Mouse (Mus musculus): Measurements from ENCODE around the gene Hnrnpr.

The Hnrnpr gene

DNA sequence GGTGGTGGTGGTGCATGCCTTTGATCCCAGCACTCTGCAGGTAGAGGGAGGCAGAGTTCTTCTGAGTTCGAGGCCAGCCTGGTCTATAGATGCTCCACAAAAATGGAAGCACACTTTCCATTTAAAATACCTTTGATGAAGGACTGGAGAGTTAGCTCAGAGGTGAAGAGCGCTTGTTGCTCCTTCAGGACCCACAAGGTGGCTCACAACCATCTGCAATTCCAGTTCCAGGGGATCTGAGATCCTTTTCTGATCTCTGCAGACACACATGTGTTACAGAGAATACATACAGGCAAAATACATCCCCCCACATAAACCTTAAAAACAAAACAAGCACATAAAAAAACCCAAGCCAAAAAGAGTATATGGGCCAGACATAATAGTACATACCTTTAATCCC, 2.4 kb upstream of the Hnrnpr start:
- no peak for DNase-seq (ENCODE audit: low read depth, low spot score)

DNA sequence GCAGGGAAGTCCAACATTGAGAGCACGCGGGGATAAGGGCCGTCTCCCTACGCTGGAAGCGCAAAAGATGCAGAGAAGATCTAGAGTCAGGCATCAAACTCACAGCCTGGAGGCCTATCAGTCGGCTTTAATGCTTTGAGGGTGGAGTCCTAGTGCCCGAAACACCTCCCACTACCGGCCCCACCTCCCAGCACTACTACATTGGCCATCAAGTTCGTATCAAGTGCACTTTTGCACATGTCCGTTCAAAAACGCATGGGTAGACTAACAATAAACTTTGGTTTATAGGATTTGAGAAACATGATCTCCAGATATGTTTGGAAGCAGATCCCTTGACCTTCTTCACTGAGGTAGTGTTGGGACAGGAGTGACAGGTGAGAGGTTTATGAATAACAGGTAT, 962 bp upstream of the Hnrnpr start:
- DNase-seq (ENCODE audit: low read depth, low spot score) = peak; percentile 86

GRCm38 (mm10) chr4:136311042-136311999, 579 bp downstream of the Hnrnpr start:
- DNase-seq (ENCODE audit: low read depth, low spot score) = peak; percentile 63

DNA sequence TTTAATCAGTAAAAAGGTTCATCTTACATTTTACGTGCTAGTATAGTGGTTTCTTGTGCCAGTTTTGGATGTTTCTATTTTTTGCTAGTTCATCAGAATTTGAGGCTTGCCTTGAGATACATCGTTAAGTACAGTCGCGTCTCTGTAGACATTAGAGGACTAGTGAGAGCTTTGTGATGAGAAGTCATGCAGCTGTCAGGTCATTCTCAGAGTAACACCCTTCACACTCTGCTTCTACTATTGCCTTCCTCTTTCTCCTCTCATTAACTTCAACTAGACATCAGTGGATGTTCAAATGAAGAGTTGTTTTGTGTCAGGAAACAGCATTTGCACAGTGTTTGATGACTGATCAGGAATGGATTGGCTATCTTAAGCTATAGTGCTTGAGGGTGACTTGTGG, 1.9 kb downstream of the Hnrnpr start:
- DNase-seq (ENCODE audit: low read depth, low spot score) = no peak

- peak; percentile 95 for DNase-seq (ENCODE audit: low read depth, low spot score)
These were observed 6.9 kb downstream of the Hnrnpr start for GRCm38 (mm10) chr4:136317667-136318066.

DNA sequence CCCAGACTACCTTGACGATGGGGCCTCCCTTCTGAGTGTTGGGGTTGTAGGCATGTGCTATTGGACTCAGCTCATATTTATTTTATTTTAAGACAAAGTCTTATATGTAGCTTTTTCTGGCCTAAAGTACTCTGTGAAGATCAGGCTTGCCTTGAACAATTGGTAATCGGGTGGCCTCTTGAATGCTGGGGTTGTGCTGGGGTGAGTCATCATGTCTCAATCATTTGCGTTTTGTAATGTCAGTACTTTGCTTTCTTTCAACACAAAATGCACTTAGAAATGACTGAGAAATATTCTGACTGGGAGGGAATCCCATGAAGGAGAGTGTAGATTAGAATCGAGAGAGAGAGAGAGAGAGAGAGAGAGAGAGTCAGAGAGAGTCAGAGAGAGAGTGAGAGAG, 9.3 kb downstream of the Hnrnpr start:
- no peak for DNase-seq (ENCODE audit: low read depth, low spot score)

GRCm38 (mm10) chr4:136324226-136324625, 13.5 kb downstream of the Hnrnpr start:
- no peak for DNase-seq (ENCODE audit: low read depth, low spot score)

DNA sequence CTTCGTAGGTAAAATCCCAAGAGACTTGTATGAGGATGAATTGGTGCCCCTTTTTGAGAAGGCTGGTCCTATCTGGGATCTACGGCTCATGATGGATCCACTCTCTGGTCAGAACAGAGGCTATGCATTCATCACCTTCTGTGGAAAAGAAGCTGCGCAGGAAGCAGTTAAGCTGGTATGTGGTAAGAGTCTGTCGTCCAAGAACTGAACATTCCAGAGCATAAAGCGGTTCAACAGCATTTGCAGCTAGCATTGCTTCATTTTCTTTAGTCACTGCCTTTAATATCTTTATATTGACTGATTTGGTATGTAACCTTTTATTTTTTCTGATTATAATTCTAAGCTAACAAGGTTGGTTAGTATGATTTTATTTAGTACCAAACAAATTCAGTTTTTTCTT, 16.5 kb downstream of the Hnrnpr start:
- DNase-seq (ENCODE audit: low read depth, low spot score) = no peak

DNA sequence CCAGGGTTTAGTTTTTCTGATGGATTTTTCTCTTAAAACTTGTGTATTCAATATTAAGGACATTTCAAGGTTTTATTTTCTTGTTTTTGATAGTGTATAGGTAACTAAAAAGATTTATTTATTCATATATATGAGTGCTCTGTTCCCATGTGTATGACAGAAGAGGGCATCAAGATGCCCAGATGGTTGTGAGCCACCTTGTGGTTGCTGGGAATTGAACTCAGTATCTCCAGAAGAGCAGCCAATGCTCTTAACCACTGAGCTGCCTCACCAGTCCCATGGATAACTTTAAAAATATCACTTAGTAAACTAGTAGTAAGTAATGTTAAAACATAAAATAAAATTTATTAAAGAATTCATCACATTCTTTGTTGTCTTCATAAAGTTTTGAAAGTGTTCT, 17.4 kb downstream of the Hnrnpr start:
- no peak for DNase-seq (ENCODE audit: low read depth, low spot score)

GRCm38 (mm10) chr4:136331709-136332108, 21.0 kb downstream of the Hnrnpr start:
- DNase-seq (ENCODE audit: low read depth, low spot score) = no peak

DNA sequence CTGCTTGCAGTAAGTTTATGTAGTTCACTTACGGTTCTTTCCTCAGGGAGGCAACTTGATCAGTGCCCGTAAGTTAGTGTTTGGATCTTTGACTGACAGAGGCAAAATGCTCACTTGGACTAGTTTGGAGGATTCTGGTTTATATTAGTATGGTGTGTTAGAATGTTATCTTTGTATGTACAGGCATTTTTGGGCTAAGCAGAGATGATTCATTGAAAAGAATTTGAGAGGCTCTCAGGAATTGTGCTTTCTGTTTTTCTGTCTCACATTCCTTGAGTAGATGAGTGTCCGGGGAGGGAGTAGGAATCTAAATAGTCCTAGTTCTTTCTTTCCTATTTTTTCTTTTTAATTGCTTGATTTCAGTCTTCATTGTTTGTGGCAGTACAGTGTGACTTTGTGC, 22.4 kb downstream of the Hnrnpr start:
- no peak for DNase-seq (ENCODE audit: low read depth, low spot score)

DNA sequence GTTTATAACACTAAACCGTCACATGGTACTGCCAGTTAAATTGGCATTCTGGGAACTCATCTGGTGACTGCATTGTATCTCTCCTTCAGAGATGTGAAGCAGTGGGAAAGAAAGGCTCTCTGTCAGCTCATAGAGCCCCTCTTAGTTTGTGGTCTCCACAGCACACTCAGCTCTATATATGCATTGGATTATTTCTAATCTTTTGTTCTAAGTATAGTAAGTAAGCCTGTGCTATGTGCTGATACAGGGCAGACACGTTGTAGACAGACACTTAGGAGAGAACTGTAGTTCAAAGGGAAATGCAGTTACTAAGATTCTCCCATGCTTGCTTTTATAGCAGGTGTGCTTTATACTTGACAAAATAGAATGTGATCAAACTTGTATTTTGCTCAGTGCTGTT, 24.3 kb downstream of the Hnrnpr start:
- DNase-seq (ENCODE audit: low read depth, low spot score) = no peak

DNA sequence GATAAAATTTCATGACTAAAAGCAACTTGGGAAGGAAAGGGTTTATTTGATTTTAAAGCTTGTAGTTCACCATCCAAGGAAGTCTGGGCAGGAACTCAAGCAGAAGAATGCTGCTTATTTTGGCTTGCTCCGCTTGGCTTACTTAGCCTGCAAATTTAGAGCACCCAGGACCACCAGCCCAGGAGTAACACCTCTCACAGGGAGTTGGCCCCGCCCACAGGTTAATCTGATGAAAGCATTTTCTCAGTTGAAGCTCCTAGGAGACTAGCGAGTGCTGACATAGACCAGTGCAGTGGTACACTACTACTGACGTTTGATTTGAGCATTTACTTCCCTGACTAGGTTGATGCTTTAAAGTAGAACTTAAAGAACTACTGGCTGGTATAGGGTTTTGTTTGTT, 26.4 kb downstream of the Hnrnpr start:
- peak; percentile 40 for DNase-seq (ENCODE audit: low read depth, low spot score)

GRCm38 (mm10) chr4:136349616-136350015, 38.9 kb downstream of the Hnrnpr start:
- DNase-seq (ENCODE audit: low read depth, low spot score) = no peak

GRCm38 (mm10) chr4:136357026-136357425, 46.3 kb downstream of the Hnrnpr start:
- DNase-seq (ENCODE audit: low read depth, low spot score) = no peak

DNA sequence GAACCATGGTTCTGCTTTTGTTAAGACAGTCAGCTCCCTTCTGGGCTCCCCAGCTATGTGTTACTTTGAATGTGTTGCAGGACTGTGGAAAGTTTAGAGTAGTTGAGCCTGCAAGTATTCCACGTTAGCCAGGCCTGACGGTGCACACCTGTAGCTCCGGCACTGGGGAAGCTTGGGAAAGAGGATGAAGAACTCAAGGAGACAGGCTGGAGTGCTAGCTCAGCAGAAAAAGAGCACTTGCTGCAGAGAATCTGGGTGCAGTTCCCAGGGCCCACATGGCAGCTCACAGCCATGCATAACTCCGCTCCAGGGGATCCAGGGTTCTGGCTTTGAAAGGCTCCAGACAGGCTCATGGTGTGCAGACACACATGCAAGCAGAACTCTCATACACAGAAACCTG, 46.7 kb downstream of the Hnrnpr start:
- no peak for DNase-seq (ENCODE audit: low read depth, low spot score)

- DNase-seq (ENCODE audit: low read depth, low spot score) = no peak
These were observed 57.1 kb downstream of the Hnrnpr start for GRCm38 (mm10) chr4:136367856-136368255.

- peak; percentile 75 for DNase-seq (ENCODE audit: low read depth, low spot score)
These were observed 59.0 kb downstream of the Hnrnpr start for GRCm38 (mm10) chr4:136369727-136370126.

DNA sequence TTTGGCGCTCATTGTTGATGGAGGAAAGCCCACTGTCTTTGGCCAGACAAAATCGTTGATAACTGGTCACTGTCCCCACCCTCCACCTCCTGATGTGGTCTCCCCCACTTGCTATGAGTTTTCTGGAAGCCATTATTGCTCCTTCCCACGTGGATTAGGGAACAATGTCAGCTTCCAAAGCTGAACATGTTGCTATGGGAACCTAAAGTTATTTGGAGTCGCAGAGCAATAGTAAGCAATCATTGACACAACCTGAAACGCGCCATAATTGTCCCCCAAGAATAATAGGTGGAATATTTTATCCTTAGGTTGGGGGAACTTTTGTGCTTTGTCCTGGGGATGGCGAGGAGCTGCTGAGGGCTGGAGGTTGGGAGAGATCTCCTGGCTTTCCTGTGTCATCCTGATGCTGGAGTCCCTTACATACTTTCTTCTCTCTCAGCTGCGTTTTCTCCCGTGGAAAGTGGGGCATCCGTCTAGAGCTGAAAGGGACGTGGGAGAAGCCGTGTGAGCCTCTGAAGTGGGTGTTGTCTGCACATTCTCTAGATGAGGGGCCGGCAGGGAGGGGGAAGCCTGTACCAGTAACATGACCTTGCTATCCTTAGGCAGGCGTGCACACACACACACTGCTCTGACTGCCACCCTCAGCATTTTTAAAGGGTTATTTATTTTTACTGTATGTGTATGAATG, 62.9 kb downstream of the Hnrnpr start:
- no peak for DNase-seq (ENCODE audit: low read depth, low spot score)

- no peak for DNase-seq (ENCODE audit: low read depth, low spot score)
These were observed 66.3 kb downstream of the Hnrnpr start for GRCm38 (mm10) chr4:136377001-136377400.

DNA sequence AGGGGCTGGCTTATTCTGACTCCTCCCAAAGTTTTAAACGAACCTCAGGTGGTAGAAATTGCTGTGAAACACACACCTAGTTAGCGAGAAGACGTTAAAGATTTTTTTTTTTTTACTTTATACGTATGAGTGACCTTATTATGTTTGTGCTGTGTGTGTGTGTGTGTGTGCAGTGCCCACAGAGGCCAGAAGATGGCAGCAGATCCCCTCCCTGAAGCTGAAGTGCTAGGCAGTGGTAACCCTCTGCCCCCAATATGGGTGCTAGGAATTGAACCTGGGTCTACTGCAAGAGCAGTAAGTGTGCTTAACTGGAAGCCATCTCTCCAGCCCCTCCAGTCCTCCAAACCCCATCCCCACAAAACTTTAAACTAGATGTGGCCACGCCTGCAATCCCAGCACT, 72.3 kb downstream of the Hnrnpr start:
- no peak for DNase-seq (ENCODE audit: low read depth, low spot score)

GRCm38 (mm10) chr4:136383839-136384238, 73.1 kb downstream of the Hnrnpr start:
- no peak for DNase-seq (ENCODE audit: low read depth, low spot score)

DNA sequence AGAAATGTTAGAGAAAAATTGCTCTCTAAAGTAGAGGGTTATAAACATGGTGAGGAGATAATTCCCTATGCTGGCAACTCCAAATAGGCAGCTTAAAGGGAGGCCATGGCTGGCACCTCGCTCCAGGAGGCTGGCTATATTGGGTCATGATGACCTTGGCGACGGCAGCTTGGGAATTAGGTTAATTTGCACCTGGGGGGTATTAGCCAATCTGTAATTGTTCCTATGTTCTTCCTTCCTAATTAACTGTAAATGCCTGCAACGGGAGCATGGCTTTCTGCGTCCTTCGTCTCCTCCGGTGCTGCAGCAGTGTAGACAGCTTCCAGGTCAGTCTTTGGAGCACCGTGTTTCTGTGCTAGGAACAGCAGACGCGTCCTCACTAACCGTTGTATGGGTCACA, 76.5 kb downstream of the Hnrnpr start:
- no peak for DNase-seq (ENCODE audit: low read depth, low spot score)
